Mouse (Mus musculus) heart, postnatal 0 days (tissue): ENCODE results near the gene Rbmxl1.
"Not testable (repeated sequence)": the region's sequence is repeated elsewhere in the genome, so short reads cannot be mapped to it uniquely, and the experiment has no call there.

ENCODE experiments used
- CTCF ChIP-seq: IDR thresholded peaks from 2 replicates; pipeline ENCODE4 v1.5.1; 2016; ENCODE audit warnings: antibody characterized with exemption, control low read depth, low read depth
- EP300 ChIP-seq: IDR thresholded peaks from 2 replicates; pipeline ENCODE4 v1.6.1; 2016; ENCODE audit warnings: antibody characterized with exemption, low read depth

DNA sequence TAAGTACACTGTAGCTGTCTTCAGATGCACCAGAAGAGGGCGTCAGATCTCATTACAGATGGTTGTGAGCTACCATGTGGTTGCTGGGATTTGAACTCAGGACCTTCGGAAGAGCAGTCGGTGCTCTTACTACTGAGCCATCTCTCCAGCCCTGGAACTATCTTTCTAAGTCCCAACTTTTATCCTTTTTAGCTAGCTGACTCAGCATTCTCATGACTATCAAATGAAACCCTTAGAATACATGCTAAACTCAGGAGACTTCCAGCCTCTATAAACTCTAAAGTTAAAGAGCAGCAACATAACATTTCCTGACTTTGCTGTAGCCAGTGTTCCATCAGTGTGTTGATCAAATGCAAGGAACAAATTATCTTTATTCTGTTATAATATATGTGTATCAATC lies 12.4 kb downstream of the Rbmxl1 start:
- not testable (repeated sequence) for TF ChIP-seq CTCF, EP300
